Mouse (Mus musculus) intestine, embryonic 14.5 days (tissue): ENCODE measurements around the gene Hoxb5. TPM values are rescaled to one million over a fixed set of nuclear protein-coding genes. Genes with fewer than 3 reads are reported as not detected.

Experiments
- ATAC-seq: fragments of 200-750 bp; cut with Nextera tagmentation; replicated peaks from 2 replicates; pipeline ENCODE4 v1.8.0; 2017; ENCODE audit warnings: low read depth, moderate number of reproducible peaks, moderate TSS enrichment, moderate library complexity; ENCODE audit not compliant: low FRiP score, low TSS enrichment
- DNase-seq: peaks from one replicate; pipeline ENCODE4 v3.0.0-alpha.2; 2018; ENCODE audit warnings: low spot score
- H3K27ac ChIP-seq: fragments of 300-500 bp; sonication (generic); 2 replicates; pipeline ENCODE4 v1.5.1; 2014; ENCODE audit warnings: low read depth, mild to moderate bottlenecking, control low read depth
- H3K27me3 ChIP-seq: fragments of 300-500 bp; sonication (generic); replicated peaks from 2 replicates; pipeline ENCODE4 v1.6.1; 2014; ENCODE audit warnings: low read length, control low read depth; ENCODE audit not compliant: control insufficient read depth, insufficient read depth
- H3K36me3 ChIP-seq: fragments of 300-500 bp; sonication (generic); 2 replicates; pipeline ENCODE4 v1.6.1; 2014; ENCODE audit warnings: low read length, control low read depth; ENCODE audit not compliant: control insufficient read depth, insufficient read depth
- H3K4me1 ChIP-seq: fragments of 300-500 bp; sonication (generic); replicated peaks from 2 replicates; pipeline ENCODE4 v1.6.1; 2014; ENCODE audit warnings: low read length, control low read depth, mixed read lengths; ENCODE audit not compliant: control insufficient read depth, insufficient read depth
- H3K4me2 ChIP-seq: fragments of 300-500 bp; sonication (generic); 2 replicates; pipeline ENCODE4 v1.6.1; 2014; ENCODE audit warnings: low read length
- H3K4me3 ChIP-seq: fragments of 300-500 bp; sonication (generic); 2 replicates; pipeline ENCODE4 v1.5.1; 2014; ENCODE audit warnings: low read depth, low read length, control low read depth, mixed read lengths
- H3K9ac ChIP-seq: fragments of 300-500 bp; sonication (generic); 2 replicates; pipeline ENCODE4 v1.6.1; 2014; ENCODE audit warnings: mild to moderate bottlenecking, low read length
- H3K9me3 ChIP-seq: fragments of 300-500 bp; sonication (generic); 2 replicates; pipeline ENCODE4 v1.6.1; 2016; ENCODE audit warnings: low read length, control low read depth; ENCODE audit not compliant: control insufficient read depth
- WGBS: fragments of 180-500 bp; shearing (Covaris S2); extraction: QIAGEN DNeasy Blood & Tissue Kit; methylation state at CpG from one replicate; pipeline ENCODE4 v1.1.7; 2014; 5-methylcytosine and 5-hydroxymethylcytosine counted together
- polyA plus RNA-seq: library from polyadenylated mRNA; unstranded; fragments of >200 nt; fragmentation: Nextera tagmentation; extraction: Ambion mirVana; gene quantifications from 2 replicates; pipeline ENCODE4 v1.2.1, GENCODE M21; 2014

Gene Hoxb5
- polyA plus RNA-seq = 49.6 and 51.6 TPM in 2 replicates

- Histone ChIP-seq H3K9me3 (no peaks in the 10 kb centered on the region), H3K4me1 (peaks cover 51% of the 10 kb centered on the region), H3K27ac (peak within 1 kb of the TSS; percentile 99), H3K4me3 (peak within 1 kb of the TSS; percentile 55), H3K9ac (peak within 1 kb of the TSS; percentile 96), H3K27me3 (peaks cover 25% of the 10 kb centered on the region), H3K4me2 (peak within 1 kb of the TSS; percentile 89), H3K36me3 (no peaks in the 10 kb centered on the region)
- ATAC-seq (peak; percentile 34), DNase-seq (peak; percentile 97)
- WGBS = 2% methylated on average over 69 of the region's 69 CpGs
Measured at GRCm38 (mm10) chr11:96303151-96304099, at the start of gene Hoxb5. Gene Hoxb5 (plus strand): TSS chr11:96303336.

- Histone ChIP-seq H3K9ac (no peak overlapping the region), H3K4me3 (0 out of 2 replicates have a peak overlapping the region, but pooled peaks have one; percentile 0), H3K9me3 (no peaks in the 10 kb centered on the region), H3K4me1 (peaks cover 3% of the 10 kb centered on the region; the same call in 1 of the 2 replicates), H3K27me3 (peaks cover 99% of the 10 kb centered on the region), H3K27ac (no peak overlapping the region), H3K4me2 (no peak overlapping the region), H3K36me3 (no peaks in the 10 kb centered on the region)
- ATAC-seq = no peak
- 1% methylated on average over 11 of the region's 11 CpGs for WGBS
- no peak for DNase-seq
Measured at GRCm38 (mm10) chr11:96254221-96254620, 48.9 kb upstream of the Hoxb5 start.

- H3K4me3 ChIP-seq = 0 out of 2 replicates have a peak overlapping the region, but pooled peaks have one; percentile 6
- ATAC-seq (no peak), DNase-seq (peak; percentile 61)
- H3K4me1 ChIP-seq = peaks cover 5% of the 10 kb centered on the region; the same call in 1 of the 2 replicates
- WGBS = 2% methylated on average over 39 of the region's 39 CpGs
- no peak overlapping the region for H3K9ac ChIP-seq
- H3K36me3 ChIP-seq = no peaks in the 10 kb centered on the region
- H3K9me3 ChIP-seq = no peaks in the 10 kb centered on the region
- peak overlapping the region; percentile 20; the same call in 1 of the 2 replicates for H3K4me2 ChIP-seq
- no peak overlapping the region for H3K27ac ChIP-seq
- H3K27me3 ChIP-seq = peaks cover 99% of the 10 kb centered on the region
Measured at GRCm38 (mm10) chr11:96255111-96255995, 47.8 kb upstream of the Hoxb5 start.

GRCm38 (mm10) chr11:96255996-96256445, 47.1 kb upstream of the Hoxb5 start:
- H3K4me3 ChIP-seq = no peak overlapping the region
- no peaks in the 10 kb centered on the region for H3K9me3 ChIP-seq
- H3K9ac ChIP-seq = no peak overlapping the region
- DNase-seq = peak; percentile 60
- 5% methylated on average over 14 of the region's 14 CpGs for WGBS
- H3K36me3 ChIP-seq = no peaks in the 10 kb centered on the region
- no peak for ATAC-seq
- H3K27me3 ChIP-seq = peaks cover 99% of the 10 kb centered on the region
- no peak overlapping the region for H3K4me2 ChIP-seq
- peaks cover 4% of the 10 kb centered on the region; the same call in 1 of the 2 replicates for H3K4me1 ChIP-seq
- H3K27ac ChIP-seq = no peak overlapping the region

GRCm38 (mm10) chr11:96257141-96257540, 46.0 kb upstream of the Hoxb5 start:
- Histone ChIP-seq H3K27ac (no peak overlapping the region), H3K36me3 (no peaks in the 10 kb centered on the region), H3K9ac (no peak overlapping the region), H3K27me3 (peaks cover 99% of the 10 kb centered on the region), H3K9me3 (no peaks in the 10 kb centered on the region), H3K4me2 (no peak overlapping the region), H3K4me1 (0 out of 2 replicates have a peak, but pooled peaks cover 4% of the 10 kb centered on the region), H3K4me3 (no peak overlapping the region)
- 31% methylated on average over 2 of the region's 2 CpGs for WGBS
- DNase-seq (no peak), ATAC-seq (no peak)

GRCm38 (mm10) chr11:96259038-96259437, 44.1 kb upstream of the Hoxb5 start:
- DNase-seq (no peak), ATAC-seq (0 out of 2 replicates have a peak, but pooled peaks have one; percentile 15)
- Histone ChIP-seq H3K27me3 (peaks cover 99% of the 10 kb centered on the region), H3K27ac (no peak overlapping the region), H3K4me2 (no peak overlapping the region), H3K9ac (no peak overlapping the region), H3K9me3 (no peaks in the 10 kb centered on the region), H3K4me1 (peaks cover 7% of the 10 kb centered on the region; the same call in 1 of the 2 replicates), H3K36me3 (no peaks in the 10 kb centered on the region), H3K4me3 (no peak overlapping the region)
- 6% methylated on average over 2 of the region's 2 CpGs for WGBS

- Histone ChIP-seq H3K9ac (no peak overlapping the region), H3K27ac (no peak overlapping the region), H3K27me3 (peaks cover 99% of the 10 kb centered on the region), H3K9me3 (no peaks in the 10 kb centered on the region), H3K4me1 (peaks cover 7% of the 10 kb centered on the region; the same call in 1 of the 2 replicates), H3K4me3 (no peak overlapping the region), H3K36me3 (no peaks in the 10 kb centered on the region), H3K4me2 (no peak overlapping the region)
- DNase-seq (no peak), ATAC-seq (no peak)
- WGBS = 3% methylated on average over 1 of the region's 1 CpGs
Measured at GRCm38 (mm10) chr11:96259511-96259910, 43.6 kb upstream of the Hoxb5 start.
